In genomic region chr12:51819951-51820498, GRCm38 (mm10) we compare ENCODE assay signal across 28 mouse cellular contexts. TPM values are rescaled to one million over a fixed set of nuclear protein-coding genes. Genes with fewer than 3 reads are reported as not detected.
A peak's percentile ranks its signal among the peaks of the same experiment; 100 is the strongest.
DNase-seq lines count a peak whose midpoint lies in the region; ATAC-seq lines count a peak whose summit lies in the region.
"Had no signal": no experiment of that assay in that cellular context is flagged by ENCODE, and none has a peak within 500 bp of the region (broad histone marks: within the 10 kb centered on the region; RNA-seq: fewer than 3 reads in every experiment).

No protein-coding gene starts in this region.

- H3K27ac ChIP-seq in midbrain, embryonic 11.5 days (ENCODE audit: low read depth, low read length) = no peak overlapping the region
- no peak overlapping the region for H3K27ac ChIP-seq in midbrain, embryonic 13.5 days
- peak overlapping the region; percentile 75 for H3K27ac ChIP-seq in liver, embryonic 13.5 days
- H3K27ac ChIP-seq: embryonic facial prominence, embryonic 10.5 days; embryonic facial prominence, embryonic 15.5 days; forebrain, embryonic 12.5 days; hindbrain, embryonic 15.5 days; left cerebral cortex, adult 2 months; limb, embryonic 13.5 days; lung, embryonic 15.5 days; midbrain, embryonic 15.5 days had no signal

- no peaks in the 10 kb centered on the region for H3K27me3 ChIP-seq in midbrain, embryonic 11.5 days (ENCODE audit: control insufficient read depth, insufficient read depth, low read length)
- H3K27me3 ChIP-seq in midbrain, embryonic 13.5 days = no peaks in the 10 kb centered on the region
- no peaks in the 10 kb centered on the region for H3K27me3 ChIP-seq in liver, embryonic 13.5 days
- H3K27me3 ChIP-seq: embryonic facial prominence, embryonic 15.5 days; forebrain, embryonic 12.5 days; heart, embryonic 12.5 days; hindbrain, embryonic 15.5 days; limb, embryonic 13.5 days; lung, embryonic 15.5 days; megakaryocyte, embryonic 14.5 days; midbrain, embryonic 15.5 days had no signal

- H3K36me3 ChIP-seq in midbrain, embryonic 11.5 days (ENCODE audit: control insufficient read depth, insufficient read depth, low read length) = no peaks in the 10 kb centered on the region
- H3K36me3 ChIP-seq in midbrain, embryonic 13.5 days = peaks cover 14% of the 10 kb centered on the region
- peaks cover 55% of the 10 kb centered on the region for H3K36me3 ChIP-seq in liver, embryonic 13.5 days

- H3K4me1 ChIP-seq in midbrain, embryonic 11.5 days (ENCODE audit: control insufficient read depth, insufficient read depth, low read length) = no peaks in the 10 kb centered on the region
- peaks cover 11% of the 10 kb centered on the region; the same call in 1 of the 2 replicates for H3K4me1 ChIP-seq in midbrain, embryonic 13.5 days (replicated peaks)
- H3K4me1 ChIP-seq in liver, embryonic 13.5 days (replicated peaks) = peaks cover 82% of the 10 kb centered on the region
- H3K4me1 ChIP-seq: embryonic facial prominence, embryonic 10.5 days; hindbrain, embryonic 15.5 days; midbrain, embryonic 15.5 days had no signal

- no peak overlapping the region for H3K9ac ChIP-seq in midbrain, embryonic 11.5 days (ENCODE audit: low read length)
- no peak overlapping the region for H3K9ac ChIP-seq in midbrain, embryonic 13.5 days (replicated peaks)
- peak overlapping the region; percentile 54; the same call in 1 of the 2 replicates for H3K9ac ChIP-seq in liver, embryonic 13.5 days
- H3K9ac ChIP-seq: embryonic facial prominence, embryonic 15.5 days; forebrain, embryonic 12.5 days; forebrain, postnatal 0 days; heart, embryonic 12.5 days; hindbrain, embryonic 15.5 days; limb, embryonic 13.5 days; lung, embryonic 15.5 days; midbrain, embryonic 15.5 days had no signal

- H3K4me3 ChIP-seq in midbrain, embryonic 11.5 days (ENCODE audit: low read depth, low read length) = no peak overlapping the region
- H3K4me3 ChIP-seq in midbrain, embryonic 13.5 days (replicated peaks) = no peak overlapping the region
- H3K4me3 ChIP-seq in liver, embryonic 13.5 days (replicated peaks) = no peak overlapping the region
- H3K4me3 ChIP-seq: embryonic facial prominence, embryonic 10.5 days; embryonic facial prominence, embryonic 15.5 days; forebrain, embryonic 12.5 days; heart, embryonic 12.5 days; hindbrain, embryonic 15.5 days; left cerebral cortex, adult 2 months; limb, embryonic 13.5 days; lung, embryonic 15.5 days; megakaryocyte, embryonic 14.5 days; midbrain, embryonic 15.5 days had no signal

- 94% methylated on average over 4 of the region's 4 CpGs for WGBS in midbrain, embryonic 11.5 days
- WGBS in midbrain, embryonic 13.5 days = 95% methylated on average over 4 of the region's 4 CpGs
- WGBS in liver, embryonic 13.5 days (ENCODE audit: insufficient replicate concordance) = 38% methylated on average over 4 of the region's 4 CpGs

- ATAC-seq in midbrain, embryonic 11.5 days (ENCODE audit: low FRiP score) = no peak
- no peak for ATAC-seq in midbrain, embryonic 13.5 days
- ATAC-seq in liver, embryonic 13.5 days (ENCODE audit: low read depth) = peak; percentile 57
- ATAC-seq in megakaryocyte progenitor cell, adult 5-6 weeks (replicated peaks; ENCODE audit: poor library complexity) = peak; percentile 63
- ATAC-seq: CD4-positive, CD25-positive, alpha-beta regulatory T cell, adult 4 months; forebrain, postnatal 0 days; inflammation-experienced regulatory T-cells, adult 6 months; midbrain, embryonic 15.5 days had no signal

- H3K9me3 ChIP-seq in midbrain, embryonic 11.5 days (ENCODE audit: control insufficient read depth, low read length) = no peaks in the 10 kb centered on the region
- H3K9me3 ChIP-seq in midbrain, embryonic 13.5 days = no peaks in the 10 kb centered on the region
- H3K9me3 ChIP-seq in liver, embryonic 13.5 days (replicated peaks) = no peaks in the 10 kb centered on the region
- H3K9me3 ChIP-seq: embryonic facial prominence, embryonic 10.5 days; embryonic facial prominence, embryonic 15.5 days; forebrain, embryonic 12.5 days; heart, embryonic 12.5 days; hindbrain, embryonic 15.5 days; limb, embryonic 13.5 days; lung, embryonic 15.5 days; megakaryocyte, embryonic 14.5 days; midbrain, embryonic 15.5 days had no signal

- peak; percentile 53 for DNase-seq in midbrain, embryonic 11.5 days (ENCODE audit: low spot score, missing footprints)
- no peak for DNase-seq in liver, embryonic 13.5 days
- DNase-seq in layer of hippocampus, adult 18-20 months (ENCODE audit: low spot score in 2 of 2) = no peak
- DNase-seq in layer of hippocampus, adult 9-10 months (ENCODE audit: low spot score) = no peak
- DNase-seq in heart, postnatal 4 days = no peak
- DNase-seq: adrenal gland, postnatal 36 days; cerebellum, adult 2 months; cerebellum, postnatal 14 days; forebrain, postnatal 0 days; gastrocnemius, postnatal 10 days; heart, adult 11 months; kidney, adult 11 months; lung, postnatal 36 days; right cerebral cortex, adult 18-20 months had no signal

- H3K4me2 ChIP-seq in midbrain, embryonic 11.5 days = no peak overlapping the region
- no peak overlapping the region for H3K4me2 ChIP-seq in midbrain, embryonic 13.5 days (replicated peaks)
- H3K4me2 ChIP-seq in liver, embryonic 13.5 days = peak overlapping the region; percentile 30
- H3K4me2 ChIP-seq: embryonic facial prominence, embryonic 15.5 days; forebrain, embryonic 12.5 days; heart, embryonic 12.5 days; hindbrain, embryonic 15.5 days; limb, embryonic 13.5 days; lung, embryonic 15.5 days; midbrain, embryonic 15.5 days had no signal

RNA-seq across cellular contexts. Expression of gene Hectd1, which starts 9.3 kb away (rescaled TPM):
- polyA plus RNA-seq in midbrain, embryonic 11.5 days (2014; fragmentation: Nextera tagmentation; extraction: Ambion mirVana) = 30.3 and 35.1 TPM in 2 replicates
- polyA plus RNA-seq in midbrain, embryonic 13.5 days (2015; fragmentation: Nextera tagmentation; extraction: Ambion mirVana) = 37.0 and 37.2 TPM in 2 replicates
- 29.6 and 32.1 TPM in 2 replicates for polyA plus RNA-seq in liver, embryonic 13.5 days (2015; fragmentation: Nextera tagmentation; extraction: Ambion mirVana)
- 50.5 and 58.2 TPM in 2 replicates for total RNA-seq in megakaryocyte progenitor cell, adult 5-6 weeks (2015)
- total RNA-seq in megakaryocyte progenitor cell, adult 5-6 weeks (2017) = 83.8 and 108 TPM in 2 replicates
- total RNA-seq in layer of hippocampus, adult 18-20 months (2021) = 10 to 100 TPM; 80.0 to 81.2 TPM
- 10 to 100 TPM; 96.8 to 99.6 TPM for total RNA-seq in heart, postnatal 4 days (2021)

Comparison
In these comparisons a context has a peak if more than half of its experiments do, and no peak if none do; other contexts are left out.
1. ATAC-seq: peak in liver, embryonic 13.5 days (single experiment) and megakaryocyte progenitor cell, adult 5-6 weeks (single experiment); none in midbrain, embryonic 11.5 days (single experiment) and midbrain, embryonic 13.5 days (single experiment).